Mouse (Mus musculus) stomach, postnatal 0 days (tissue): ENCODE results near the gene Larp1.
A peak's percentile ranks its signal among the peaks of the same experiment; 100 is the strongest.

Experiments
- CTCF ChIP-seq: IDR thresholded peaks from 2 replicates; pipeline ENCODE4 v1.5.1; 2016; ENCODE audit warnings: antibody characterized with exemption, low read depth, mild to moderate bottlenecking, moderate library complexity
- EP300 ChIP-seq: optimal IDR thresholded peaks from 2 replicates; pipeline ENCODE3; 2016; ENCODE audit warnings: antibody characterized with exemption

- TF ChIP-seq CTCF (peak; percentile 89), EP300 (no peak)
Observed at GRCm38 (mm10) chr11:58057455-58057854, 48.6 kb downstream of the Larp1 start.
